Mouse (Mus musculus): Measurements from ENCODE around the gene Hdac5.

GRCm38 (mm10) chr11:102210185-102210584 lies 19.8 kb downstream of the Hdac5 start:
- no peak for TF ChIP-seq EP300 (IDR thresholded peaks at IDR 0.05; ENCODE audit: low read depth)
- no peak for TF ChIP-seq CTCF (IDR thresholded peaks at IDR 0.05; ENCODE audit: low read depth)
